Comparison of ENCODE assay signal across 14 mouse cellular contexts in genomic region chr8:126455383-126455782, GRCm38 (mm10). TPM values are rescaled to one million over a fixed set of nuclear protein-coding genes. Genes with fewer than 3 reads are reported as not detected.
DNase-seq lines count a peak whose midpoint lies in the region; ATAC-seq and TF ChIP-seq lines count a peak whose summit lies in the region.
"Had no signal": no experiment of that assay in that cellular context is flagged by ENCODE, and none has a peak within 500 bp of the region (broad histone marks: within the 10 kb centered on the region; RNA-seq: fewer than 3 reads in every experiment).

No protein-coding gene starts in this region.

- no peak overlapping the region for H3K4me3 ChIP-seq in midbrain, postnatal 0 days (ENCODE audit: low read depth, low read length)
- no peak overlapping the region for H3K4me3 ChIP-seq in midbrain, embryonic 10.5 days
- no peak overlapping the region for H3K4me3 ChIP-seq in forebrain, embryonic 16.5 days (replicated peaks; ENCODE audit: low read length)
- no peak overlapping the region for H3K4me3 ChIP-seq in cerebellum, adult 2 months (replicated peaks; ENCODE audit: insufficient read depth, low read depth, low read length)
- H3K4me3 ChIP-seq in neural tube, embryonic 15.5 days (replicated peaks) = no peak overlapping the region
- H3K4me3 ChIP-seq: embryonic facial prominence, embryonic 13.5 days; heart, embryonic 12.5 days; intestine, embryonic 15.5 days had no signal

- H3K4me2 ChIP-seq in midbrain, postnatal 0 days (ENCODE audit: low read depth, low read length, poor library complexity, severe bottlenecking) = no peak overlapping the region
- H3K4me2 ChIP-seq in forebrain, embryonic 16.5 days (ENCODE audit: low read length) = no peak overlapping the region
- H3K4me2 ChIP-seq in neural tube, embryonic 15.5 days = no peak overlapping the region
- H3K4me2 ChIP-seq: embryonic facial prominence, embryonic 13.5 days; heart, embryonic 12.5 days; intestine, embryonic 15.5 days had no signal

- no peak for ATAC-seq in midbrain, postnatal 0 days (ENCODE audit: low FRiP score)
- ATAC-seq in forebrain, embryonic 16.5 days = peak; percentile 50; the same call in 1 of the 2 replicates
- ATAC-seq in neural tube, embryonic 15.5 days (ENCODE audit: low FRiP score) = no peak
- ATAC-seq: intestine, embryonic 15.5 days had no signal

- TF ChIP-seq POLR2A in cerebellum, adult 2 months (IDR thresholded peaks at IDR 0.05; ENCODE audit: borderline replicate concordance, insufficient read depth, low read length) = no peak

- H3K9ac ChIP-seq in midbrain, postnatal 0 days (replicated peaks; ENCODE audit: low read length, poor library complexity, severe bottlenecking) = no peak overlapping the region
- no peak overlapping the region for H3K9ac ChIP-seq in forebrain, embryonic 16.5 days (replicated peaks; ENCODE audit: low read depth, low read length)
- H3K9ac ChIP-seq in neural tube, embryonic 15.5 days (replicated peaks) = no peak overlapping the region
- H3K9ac ChIP-seq: embryonic facial prominence, embryonic 13.5 days; heart, embryonic 12.5 days; intestine, embryonic 15.5 days had no signal

- H3K9me3 ChIP-seq in midbrain, postnatal 0 days (ENCODE audit: low read length) = no peaks in the 10 kb centered on the region
- no peaks in the 10 kb centered on the region for H3K9me3 ChIP-seq in midbrain, embryonic 10.5 days (replicated peaks)
- H3K9me3 ChIP-seq in forebrain, embryonic 16.5 days (ENCODE audit: control insufficient read depth, low read length) = no peaks in the 10 kb centered on the region
- H3K9me3 ChIP-seq in neural tube, embryonic 15.5 days (replicated peaks) = no peaks in the 10 kb centered on the region
- H3K9me3 ChIP-seq: embryonic facial prominence, embryonic 13.5 days; heart, embryonic 12.5 days; intestine, embryonic 15.5 days had no signal

- WGBS in midbrain, postnatal 0 days = 78% methylated on average over 7 of the region's 7 CpGs
- WGBS in midbrain, embryonic 10.5 days = 84% methylated on average over 7 of the region's 7 CpGs
- WGBS in forebrain, embryonic 16.5 days = 73% methylated on average over 7 of the region's 7 CpGs
- WGBS in cerebellum, adult 2 months = 83% methylated on average over 7 of the region's 7 CpGs
- 85% methylated on average over 7 of the region's 7 CpGs for WGBS in neural tube, embryonic 15.5 days

- H3K4me1 ChIP-seq in midbrain, postnatal 0 days (ENCODE audit: insufficient read depth, low read length) = no peaks in the 10 kb centered on the region
- H3K4me1 ChIP-seq in midbrain, embryonic 10.5 days = no peaks in the 10 kb centered on the region
- H3K4me1 ChIP-seq in forebrain, embryonic 16.5 days (replicated peaks; ENCODE audit: control insufficient read depth, insufficient read depth, low read length) = no peaks in the 10 kb centered on the region
- H3K4me1 ChIP-seq in cerebellum, adult 2 months (ENCODE audit: control insufficient read depth, insufficient read depth, low read length) = no peaks in the 10 kb centered on the region
- no peaks in the 10 kb centered on the region for H3K4me1 ChIP-seq in neural tube, embryonic 15.5 days
- H3K4me1 ChIP-seq: embryonic facial prominence, embryonic 13.5 days; heart, embryonic 12.5 days; intestine, embryonic 15.5 days had no signal

- TF ChIP-seq CTCF in midbrain, postnatal 0 days (IDR thresholded peaks at IDR 0.05) = no peak
- TF ChIP-seq CTCF in cerebellum, adult 2 months (IDR thresholded peaks at IDR 0.05; ENCODE audit: borderline replicate concordance, insufficient read depth, low read depth, low read length) = no peak

- H3K27me3 ChIP-seq in midbrain, postnatal 0 days (ENCODE audit: insufficient read depth, low read length) = no peaks in the 10 kb centered on the region
- no peaks in the 10 kb centered on the region for H3K27me3 ChIP-seq in midbrain, embryonic 10.5 days (ENCODE audit: low read depth, poor library complexity, severe bottlenecking)
- H3K27me3 ChIP-seq in forebrain, embryonic 16.5 days (replicated peaks; ENCODE audit: control insufficient read depth, insufficient read depth, low read length) = no peaks in the 10 kb centered on the region
- no peaks in the 10 kb centered on the region for H3K27me3 ChIP-seq in cerebellum, adult 2 months (ENCODE audit: control insufficient read depth, insufficient read depth, low read length)
- H3K27me3 ChIP-seq in neural tube, embryonic 15.5 days (replicated peaks) = no peaks in the 10 kb centered on the region
- H3K27me3 ChIP-seq: embryonic facial prominence, embryonic 13.5 days; heart, embryonic 12.5 days; intestine, embryonic 15.5 days had no signal

- peak; percentile 57 to 65 for DNase-seq in cerebellum, postnatal 10 days
- DNase-seq in cerebellum, adult 11 months = no peak
- peak; percentile 54 for DNase-seq in midbrain, postnatal 0 days (ENCODE audit: low spot score)
- no peak for DNase-seq in midbrain, embryonic 10.5 days (ENCODE audit: low spot score)
- peak; percentile 49 for DNase-seq in thymus, postnatal 4 days
- no peak for DNase-seq in cerebellum, adult 2 months
- DNase-seq: lung, postnatal 4 days; right cerebral cortex, postnatal 4 days had no signal

- no peak overlapping the region for H3K27ac ChIP-seq in midbrain, postnatal 0 days (ENCODE audit: low read depth, low read length)
- no peak overlapping the region for H3K27ac ChIP-seq in midbrain, embryonic 10.5 days (replicated peaks)
- H3K27ac ChIP-seq in forebrain, embryonic 16.5 days (ENCODE audit: low read length) = no peak overlapping the region
- no peak overlapping the region for H3K27ac ChIP-seq in cerebellum, adult 2 months (ENCODE audit: insufficient read depth, low read length)
- no peak overlapping the region for H3K27ac ChIP-seq in neural tube, embryonic 15.5 days (replicated peaks)
- H3K27ac ChIP-seq: embryonic facial prominence, embryonic 13.5 days; intestine, embryonic 15.5 days; stomach, postnatal 0 days had no signal

- peaks cover 51% of the 10 kb centered on the region for H3K36me3 ChIP-seq in midbrain, postnatal 0 days (ENCODE audit: insufficient read depth, low read length)
- peaks cover 86% of the 10 kb centered on the region for H3K36me3 ChIP-seq in midbrain, embryonic 10.5 days
- H3K36me3 ChIP-seq in forebrain, embryonic 16.5 days (ENCODE audit: control insufficient read depth, insufficient read depth) = peaks cover 10% of the 10 kb centered on the region
- peaks cover 72% of the 10 kb centered on the region for H3K36me3 ChIP-seq in neural tube, embryonic 15.5 days

RNA-seq across cellular contexts. Expression of gene Tarbp1, which starts 19.5 kb away (rescaled TPM):
- total RNA-seq in midbrain, postnatal 0 days (2014; rRNA removed) = 4.4 and 4.8 TPM in 2 replicates
- 1.2 and 1.3 TPM in 2 replicates for polyA plus RNA-seq in midbrain, postnatal 0 days (2015; fragmentation: Nextera tagmentation; extraction: Ambion mirVana)
- polyA plus RNA-seq in midbrain, embryonic 10.5 days (2016; fragmentation: Nextera tagmentation; extraction: Ambion mirVana) = 1.4 and 2.0 TPM in 2 replicates
- 1.8 TPM in 2 replicates for polyA plus RNA-seq in forebrain, embryonic 16.5 days (2015; fragmentation: Nextera tagmentation; extraction: Ambion mirVana)
- 7.1 and 8.2 TPM in 2 replicates for polyA plus RNA-seq in cerebellum, adult 2 months (2012; rRNA removed)
- 1.6 and 2.0 TPM in 2 replicates for polyA plus RNA-seq in neural tube, embryonic 15.5 days (2015; fragmentation: Nextera tagmentation; extraction: Ambion mirVana)

RNA-seq across cellular contexts. Expression of gene Coa6, which starts 33.1 kb away (rescaled TPM):
- 11.2 and 22.8 TPM in 2 replicates for total RNA-seq in midbrain, postnatal 0 days (2014; rRNA removed)
- polyA plus RNA-seq in midbrain, postnatal 0 days (2015; fragmentation: Nextera tagmentation; extraction: Ambion mirVana) = 44.9 and 45.1 TPM in 2 replicates
- polyA plus RNA-seq in midbrain, embryonic 10.5 days (2016; fragmentation: Nextera tagmentation; extraction: Ambion mirVana) = 42.5 and 49.4 TPM in 2 replicates
- 43.2 and 44.0 TPM in 2 replicates for polyA plus RNA-seq in forebrain, embryonic 16.5 days (2015; fragmentation: Nextera tagmentation; extraction: Ambion mirVana)
- 45.2 and 51.1 TPM in 2 replicates for polyA plus RNA-seq in cerebellum, adult 2 months (2012; rRNA removed)
- 46.8 and 51.9 TPM in 2 replicates for polyA plus RNA-seq in neural tube, embryonic 15.5 days (2015; fragmentation: Nextera tagmentation; extraction: Ambion mirVana)

Comparison
In these comparisons a context has a peak if more than half of its experiments do, and no peak if none do; other contexts are left out.
1. DNase-seq: peak in cerebellum, postnatal 10 days (2 of 2), midbrain, postnatal 0 days (single experiment) and thymus, postnatal 4 days (single experiment); none in cerebellum, adult 11 months (single experiment), midbrain, embryonic 10.5 days (single experiment) and cerebellum, adult 2 months (0 of 2).